Mouse (Mus musculus): ENCODE measurements around the gene Washc2. TPM values are rescaled to one million over a fixed set of nuclear protein-coding genes. Genes with fewer than 3 reads are reported as not detected.

Washc2 gene
- polyA plus RNA-seq, 1 experiment = 25.6 TPM

- Histone ChIP-seq H3K27me3 (ENCODE audit: control insufficient read depth, insufficient read depth, insufficient read length) (no peaks in the 10 kb centered on the region), H3K79me3 (ENCODE audit: low read depth) (no peaks in the 10 kb centered on the region), H3ac (ENCODE audit: control insufficient read depth, insufficient read length, low read depth) (peak within 1 kb of the TSS; percentile 99), H3K79me2 (ENCODE audit: control insufficient read depth, insufficient read depth) (no peaks in the 10 kb centered on the region), H3K4me3 (ENCODE audit: insufficient read depth, poor library complexity, severe bottlenecking) (peak within 1 kb of the TSS; percentile 37), H3K36me3 (ENCODE audit: control insufficient read depth, insufficient read depth) (peaks cover 17% of the 10 kb centered on the region)
- TF ChIP-seq CTCF (IDR thresholded peaks at IDR 0.05; ENCODE audit: control insufficient read depth, insufficient read depth, insufficient read length) (no peak), MYOG (IDR thresholded peaks at IDR 0.05; ENCODE audit: control insufficient read depth, extremely low read depth, insufficient read length) (no peak), CEBPB (IDR thresholded peaks at IDR 0.05; ENCODE audit: low read depth) (no peak), USF1 (IDR thresholded peaks at IDR 0.05; ENCODE audit: low read depth) (no peak), FOSL1 (IDR thresholded peaks at IDR 0.05; ENCODE audit: insufficient read depth, low read length, poor library complexity, severe bottlenecking) (no peak), MYOD1 (IDR thresholded peaks at IDR 0.05; ENCODE audit: control insufficient read depth, insufficient read length, low read depth) (no peak), MAX (IDR thresholded peaks at IDR 0.05) (no peak)
Observed at GRCm38 (mm10) chr6:116264018-116264651, 56.3 kb downstream of the Washc2 start, which contains the start of gene Zfand4. TSS of gene Zfand4 (plus strand) at chr6:116264222.

GRCm38 (mm10) chr6:116264836-116265235, 57.0 kb downstream of the Washc2 start:
- Histone ChIP-seq H3K79me3 (ENCODE audit: low read depth) (no peaks in the 10 kb centered on the region), H3K4me3 (ENCODE audit: insufficient read depth, poor library complexity, severe bottlenecking) (peak overlapping the region; percentile 37), H3K36me3 (ENCODE audit: control insufficient read depth, insufficient read depth) (peaks cover 17% of the 10 kb centered on the region), H3K27me3 (ENCODE audit: control insufficient read depth, insufficient read depth, insufficient read length) (no peaks in the 10 kb centered on the region), H3K79me2 (ENCODE audit: control insufficient read depth, insufficient read depth) (no peaks in the 10 kb centered on the region), H3ac (ENCODE audit: control insufficient read depth, insufficient read length, low read depth) (no peak overlapping the region)
- TF ChIP-seq MYOD1 (IDR thresholded peaks at IDR 0.05; ENCODE audit: control insufficient read depth, insufficient read length, low read depth) (no peak), CEBPB (IDR thresholded peaks at IDR 0.05; ENCODE audit: low read depth) (no peak), MAX (IDR thresholded peaks at IDR 0.05) (no peak), USF1 (IDR thresholded peaks at IDR 0.05; ENCODE audit: low read depth) (no peak)

GRCm38 (mm10) chr6:116265603-116266002, 57.8 kb downstream of the Washc2 start:
- Histone ChIP-seq H3K36me3 (ENCODE audit: control insufficient read depth, insufficient read depth) (peaks cover 17% of the 10 kb centered on the region), H3K27me3 (ENCODE audit: control insufficient read depth, insufficient read depth, insufficient read length) (no peaks in the 10 kb centered on the region), H3K4me3 (ENCODE audit: insufficient read depth, poor library complexity, severe bottlenecking) (no peak overlapping the region), H3K79me3 (ENCODE audit: low read depth) (no peaks in the 10 kb centered on the region), H3ac (ENCODE audit: control insufficient read depth, insufficient read length, low read depth) (no peak overlapping the region), H3K79me2 (ENCODE audit: control insufficient read depth, insufficient read depth) (no peaks in the 10 kb centered on the region)
- TF ChIP-seq MAX (IDR thresholded peaks at IDR 0.05) (no peak), USF1 (IDR thresholded peaks at IDR 0.05; ENCODE audit: low read depth) (no peak), CTCF (IDR thresholded peaks at IDR 0.05; ENCODE audit: control insufficient read depth, insufficient read depth, insufficient read length) (no peak)

- Histone ChIP-seq H3K79me3 (ENCODE audit: low read depth) (no peaks in the 10 kb centered on the region), H3K4me3 (ENCODE audit: insufficient read depth, poor library complexity, severe bottlenecking) (no peak overlapping the region), H3K79me2 (ENCODE audit: control insufficient read depth, insufficient read depth) (no peaks in the 10 kb centered on the region), H3K36me3 (ENCODE audit: control insufficient read depth, insufficient read depth) (peaks cover 17% of the 10 kb centered on the region), H3ac (ENCODE audit: control insufficient read depth, insufficient read length, low read depth) (peak overlapping the region; percentile 50), H3K27me3 (ENCODE audit: control insufficient read depth, insufficient read depth, insufficient read length) (no peaks in the 10 kb centered on the region)
- TF ChIP-seq USF1 (IDR thresholded peaks at IDR 0.05; ENCODE audit: low read depth) (no peak), FOSL1 (IDR thresholded peaks at IDR 0.05; ENCODE audit: insufficient read depth, low read length, poor library complexity, severe bottlenecking) (no peak), MYOG (IDR thresholded peaks at IDR 0.05; ENCODE audit: control insufficient read depth, extremely low read depth, insufficient read length) (no peak), MAX (IDR thresholded peaks at IDR 0.05) (peak; percentile 68), CEBPB (IDR thresholded peaks at IDR 0.05; ENCODE audit: low read depth) (no peak), CTCF (IDR thresholded peaks at IDR 0.05; ENCODE audit: control insufficient read depth, insufficient read depth, insufficient read length) (no peak), MYOD1 (IDR thresholded peaks at IDR 0.05; ENCODE audit: control insufficient read depth, insufficient read length, low read depth) (peak; percentile 49)
Observed at GRCm38 (mm10) chr6:116266273-116267109, 58.7 kb downstream of the Washc2 start.

- H3K79me3 ChIP-seq (ENCODE audit: low read depth) = no peaks in the 10 kb centered on the region
- TF ChIP-seq CTCF (IDR thresholded peaks at IDR 0.05; ENCODE audit: control insufficient read depth, insufficient read depth, insufficient read length) (no peak), MAX (IDR thresholded peaks at IDR 0.05) (no peak), USF1 (IDR thresholded peaks at IDR 0.05; ENCODE audit: low read depth) (no peak), MYOG (IDR thresholded peaks at IDR 0.05; ENCODE audit: control insufficient read depth, extremely low read depth, insufficient read length) (no peak), CEBPB (IDR thresholded peaks at IDR 0.05; ENCODE audit: low read depth) (no peak), FOSL1 (IDR thresholded peaks at IDR 0.05; ENCODE audit: insufficient read depth, low read length, poor library complexity, severe bottlenecking) (no peak), MYOD1 (IDR thresholded peaks at IDR 0.05; ENCODE audit: control insufficient read depth, insufficient read length, low read depth) (no peak)
- no peak overlapping the region for H3ac ChIP-seq (ENCODE audit: control insufficient read depth, insufficient read length, low read depth)
- peaks cover 13% of the 10 kb centered on the region for H3K36me3 ChIP-seq (ENCODE audit: control insufficient read depth, insufficient read depth)
- no peaks in the 10 kb centered on the region for H3K79me2 ChIP-seq (ENCODE audit: control insufficient read depth, insufficient read depth)
- H3K27me3 ChIP-seq (ENCODE audit: control insufficient read depth, insufficient read depth, insufficient read length) = no peaks in the 10 kb centered on the region
- no peak overlapping the region for H3K4me3 ChIP-seq (ENCODE audit: insufficient read depth, poor library complexity, severe bottlenecking)
Observed at GRCm38 (mm10) chr6:116267110-116267423, 59.2 kb downstream of the Washc2 start.

Measured in C2C12 (cell line).